Mouse (Mus musculus) thymus, postnatal 25 days (tissue): ENCODE data around the gene Hist2h2aa2.
"Not testable (repeated sequence)": the region's sequence is repeated elsewhere in the genome, so short reads cannot be mapped to it uniquely, and the experiment has no call there.

ENCODE experiments used
- DNase-seq: peaks from one replicate; pipeline ENCODE4 v3.0.0; 2022

Hist2h2aa2 gene

DNA sequence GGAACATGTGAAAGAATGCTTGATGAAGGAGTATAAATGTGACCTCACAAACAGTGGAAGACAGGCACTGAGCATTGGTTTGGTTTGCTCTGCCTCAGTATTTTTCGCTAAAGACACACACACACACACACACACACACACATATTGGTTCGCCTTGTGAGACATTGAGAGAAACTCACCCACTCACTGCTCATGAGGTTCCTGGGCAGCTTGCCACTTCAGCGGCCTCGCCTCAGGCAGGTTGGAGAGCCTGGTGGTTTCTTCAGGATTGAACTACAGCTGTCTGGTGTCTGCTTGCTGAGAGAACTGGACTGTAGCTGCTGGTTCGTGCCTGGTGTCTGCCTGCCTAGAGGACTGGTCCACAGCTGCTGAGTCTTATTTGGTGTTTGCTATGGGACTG lies 20.1 kb upstream of the Hist2h2aa2 start:
- no peak for DNase-seq

DNA sequence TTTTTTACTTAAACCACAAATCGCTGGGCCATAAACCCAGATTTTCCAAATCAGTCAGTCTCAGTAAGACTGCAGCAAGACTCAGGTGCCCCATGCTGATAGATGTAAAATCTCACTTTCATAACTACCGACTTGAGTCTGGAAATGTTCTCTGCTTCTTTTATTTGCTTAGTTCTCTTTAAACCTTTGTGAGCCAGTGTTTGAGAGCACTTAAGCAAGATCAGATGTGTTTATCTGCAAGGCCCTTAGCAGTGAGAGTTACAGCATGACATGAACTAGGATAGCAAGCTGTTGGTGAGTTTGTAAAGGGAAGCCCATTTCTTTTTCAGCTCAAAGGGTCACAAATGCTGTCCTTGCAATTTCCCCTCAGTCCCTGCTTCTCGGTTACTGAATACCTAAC lies 17.1 kb upstream of the Hist2h2aa2 start:
- no peak for DNase-seq

DNA sequence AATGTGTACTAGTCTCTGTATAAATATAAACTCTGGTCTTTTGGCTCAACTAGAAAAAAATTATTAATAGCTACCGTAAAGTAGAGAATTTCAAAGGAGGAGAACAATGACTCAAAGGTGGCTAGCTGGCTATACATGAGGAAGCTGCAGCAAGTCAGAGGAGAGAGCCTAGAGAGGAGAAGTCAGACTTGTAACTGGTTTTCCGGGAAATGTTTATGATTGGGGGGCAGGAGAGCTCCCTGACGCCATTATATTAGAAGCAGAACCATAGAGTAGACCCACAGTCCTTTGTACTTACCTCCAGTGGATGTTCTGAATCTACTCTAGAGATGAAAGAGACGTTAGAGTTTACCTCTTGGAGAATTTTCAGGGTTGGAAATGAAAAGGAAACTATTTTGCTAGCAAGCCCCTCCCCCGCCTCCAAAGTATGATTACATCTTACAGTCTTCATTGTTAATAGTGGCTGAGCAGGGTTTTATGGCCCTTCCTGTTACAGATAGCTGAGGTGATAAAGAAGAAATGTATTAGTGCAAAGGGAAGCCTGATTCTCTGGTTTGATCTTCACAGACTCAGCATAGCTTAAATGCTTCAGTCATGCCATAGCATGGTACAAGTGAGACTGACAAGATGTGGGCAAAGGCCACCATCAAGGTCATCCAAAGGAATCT lies 16.0 kb upstream of the Hist2h2aa2 start:
- DNase-seq: no peak

DNA sequence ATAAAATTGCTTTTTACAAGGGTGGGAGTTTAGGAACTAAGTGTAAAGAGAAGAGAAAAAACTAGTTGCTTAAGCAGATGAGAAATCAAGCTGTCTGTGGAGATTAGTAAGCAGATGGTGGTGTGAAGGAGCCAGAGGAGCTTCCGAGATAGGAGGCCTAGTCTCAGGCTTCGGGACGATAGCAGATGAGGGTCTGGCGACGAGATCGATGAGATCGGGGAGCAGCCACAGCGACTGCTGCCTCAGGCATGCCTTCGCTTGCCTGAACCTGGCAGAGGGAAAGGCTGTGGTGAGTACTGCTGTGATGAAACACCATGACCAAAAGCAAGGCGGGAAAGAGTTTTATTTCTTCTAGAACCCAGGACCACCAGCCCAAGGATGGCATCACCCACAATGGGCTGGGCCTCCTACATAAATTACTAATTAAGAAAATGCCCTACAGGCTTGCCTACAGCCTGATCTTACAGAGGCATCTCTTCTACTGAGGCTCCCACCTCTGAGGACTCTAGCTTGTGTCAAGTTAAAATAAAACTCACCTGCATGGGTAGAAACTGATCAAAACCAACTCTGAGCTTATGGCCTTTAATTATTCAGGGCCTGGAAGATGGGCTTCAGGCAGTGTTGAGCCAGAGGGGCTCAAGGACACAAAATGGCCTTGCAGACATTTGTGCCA lies 14.7 kb upstream of the Hist2h2aa2 start:
- no peak for DNase-seq

DNA sequence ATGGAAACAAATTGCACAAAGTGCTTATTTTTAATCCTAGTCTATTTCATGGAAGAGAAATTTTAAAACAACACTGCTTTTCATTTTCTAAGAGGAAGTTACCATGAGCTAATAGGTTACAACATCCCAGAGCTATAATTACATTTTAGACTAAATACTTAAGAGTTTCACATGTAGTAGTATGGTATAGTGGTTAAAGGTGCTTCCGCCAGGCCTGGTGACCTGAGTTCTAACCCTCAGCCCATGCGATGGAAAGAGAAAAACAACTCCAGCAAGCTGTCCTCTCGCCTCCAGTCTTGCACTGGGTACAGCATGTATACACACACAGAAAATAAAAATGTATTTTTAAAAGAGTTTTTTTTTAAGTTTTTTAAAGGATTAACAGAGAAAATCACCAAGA lies 11.7 kb upstream of the Hist2h2aa2 start:
- no peak for DNase-seq

DNA sequence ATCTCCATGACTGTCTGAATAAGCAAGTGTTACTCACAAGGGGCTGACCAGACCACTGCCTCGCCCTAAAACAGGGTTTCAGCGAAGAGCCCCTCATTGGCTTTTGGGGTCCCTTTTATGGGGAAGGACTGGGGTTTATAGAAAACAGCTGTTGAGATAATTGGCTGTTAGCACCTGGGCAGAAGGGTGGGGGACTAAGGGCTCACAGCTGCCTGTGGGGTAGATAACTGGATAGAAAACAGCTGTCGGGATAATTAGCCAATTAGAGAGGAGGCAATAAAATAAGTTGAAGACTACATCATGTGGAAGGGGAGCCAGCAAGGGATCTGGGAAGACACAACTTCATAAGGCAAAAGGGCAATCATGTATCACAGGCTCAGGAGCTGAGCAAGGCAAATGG lies 10.8 kb upstream of the Hist2h2aa2 start:
- DNase-seq: no peak

DNA sequence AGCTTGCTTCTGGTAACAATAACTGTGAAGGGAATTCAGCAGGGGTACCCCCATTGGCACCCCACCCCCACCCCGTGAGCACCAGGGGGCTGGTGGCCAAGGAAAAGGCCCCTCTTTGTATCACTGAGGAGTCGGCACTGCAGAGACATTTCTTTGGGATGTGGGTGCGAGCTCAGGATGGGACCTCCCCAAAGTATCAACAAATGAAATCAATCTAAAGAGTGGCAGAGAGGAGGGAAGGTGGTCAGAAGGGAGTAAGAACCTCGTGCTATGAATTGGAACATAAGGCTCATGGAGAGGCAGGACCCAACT lies 8.9 kb upstream of the Hist2h2aa2 start:
- DNase-seq: no peak

DNA sequence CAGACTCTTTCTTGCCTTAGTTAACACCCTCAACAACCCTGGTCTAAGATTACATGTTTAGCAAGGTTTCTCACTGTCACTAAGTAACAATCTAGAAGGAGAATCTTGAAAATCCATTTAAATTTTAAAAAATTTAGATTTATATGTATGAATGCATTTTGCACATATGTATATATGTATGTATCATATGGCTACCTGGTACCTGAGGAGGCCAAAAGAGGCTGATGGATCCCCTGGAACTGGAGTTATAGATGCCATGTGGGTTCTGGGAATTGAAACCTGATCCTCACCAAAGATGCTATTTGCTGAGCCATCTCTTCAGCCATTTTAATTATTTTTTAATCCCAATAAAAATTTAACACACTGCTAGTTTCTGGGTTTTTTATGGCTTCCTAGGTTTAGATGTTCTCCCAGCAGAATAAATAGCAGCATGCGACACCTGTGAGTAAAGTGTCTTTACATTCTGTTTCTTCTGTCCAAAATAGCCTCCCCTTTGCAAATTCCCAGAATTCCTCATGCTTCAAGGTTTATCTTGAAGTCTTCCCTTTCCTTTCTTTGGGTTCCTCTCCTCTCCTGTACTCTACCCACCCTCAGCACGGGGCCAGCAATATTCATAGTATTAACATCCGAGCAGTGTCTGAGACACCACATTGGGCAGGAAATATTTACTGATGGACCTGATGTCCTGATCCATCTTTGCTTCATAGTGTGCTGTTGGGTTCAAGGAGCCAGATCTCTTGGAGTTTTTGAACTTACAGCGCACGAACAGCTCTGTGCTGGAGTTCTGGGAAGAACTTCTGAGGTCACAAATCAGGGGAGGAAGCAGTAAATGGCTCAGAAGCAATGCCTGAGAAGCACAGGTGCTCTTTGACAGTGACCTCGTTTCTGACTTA lies 8.3 kb upstream of the Hist2h2aa2 start:
- DNase-seq: no peak

DNA sequence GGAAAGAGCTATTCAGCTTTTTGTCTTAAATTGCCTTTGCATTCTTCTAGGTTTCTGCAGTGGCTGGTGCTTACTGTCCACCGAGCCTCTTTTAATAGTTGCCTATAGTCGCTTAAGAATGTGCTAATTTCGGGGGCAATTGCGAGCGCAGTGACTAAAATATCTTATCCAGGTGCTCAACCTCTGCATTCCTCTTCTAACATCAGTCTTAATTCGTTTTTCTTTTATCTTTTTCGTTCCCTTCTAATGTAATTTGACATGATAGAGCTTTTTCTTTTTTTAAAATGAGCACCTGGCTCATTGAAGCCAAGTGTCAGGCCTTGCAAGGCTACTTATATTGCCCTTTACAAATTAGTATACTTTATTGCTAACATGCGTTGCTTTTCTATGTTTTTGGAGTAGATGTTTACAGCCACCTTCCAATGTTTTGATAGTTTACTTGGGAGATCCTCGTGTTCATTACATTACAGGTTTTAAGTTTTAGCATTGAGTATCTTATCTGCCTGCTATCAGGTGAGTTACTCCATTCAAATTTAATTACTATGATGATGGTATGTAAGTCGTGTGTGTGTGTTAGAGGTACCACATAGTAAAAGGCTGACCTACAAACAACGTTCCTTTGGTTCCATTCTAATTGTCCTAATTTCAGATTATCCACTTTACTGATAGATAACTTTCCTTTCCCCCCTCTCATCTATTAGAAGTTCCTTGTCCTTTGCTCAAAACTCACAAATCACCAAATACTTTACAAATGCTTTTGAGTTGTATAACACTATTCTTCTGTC lies 7.5 kb upstream of the Hist2h2aa2 start:
- DNase-seq: no peak

DNA sequence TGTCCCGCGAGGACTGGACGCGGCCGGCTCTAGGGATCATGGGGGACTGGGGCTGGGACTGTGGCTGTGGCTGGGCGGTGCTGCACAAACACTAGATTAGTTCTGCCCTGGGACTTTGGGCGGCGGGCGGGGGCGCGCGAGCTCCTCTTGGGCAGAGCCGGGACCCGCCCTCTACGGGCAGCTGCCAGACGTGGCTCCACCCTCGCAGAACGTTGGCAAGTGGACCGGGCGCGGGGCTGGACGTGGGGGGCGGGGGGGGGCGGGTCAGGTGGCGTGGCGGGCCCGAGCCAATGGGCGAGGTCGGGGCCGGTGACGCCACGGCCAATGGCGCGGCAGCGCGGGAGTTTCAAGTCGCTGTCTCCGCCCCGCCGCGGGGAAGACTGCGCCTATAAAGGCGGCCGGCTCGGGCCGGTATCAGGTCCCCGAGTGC lies 6.4 kb upstream of the Hist2h2aa2 start, which contains the start of gene Hist2h3c1:
Hist2h3c1 (plus strand) TSS at position 259 of the 430 bp plus-strand sequence.
- DNase-seq: not testable (repeated sequence)

DNA sequence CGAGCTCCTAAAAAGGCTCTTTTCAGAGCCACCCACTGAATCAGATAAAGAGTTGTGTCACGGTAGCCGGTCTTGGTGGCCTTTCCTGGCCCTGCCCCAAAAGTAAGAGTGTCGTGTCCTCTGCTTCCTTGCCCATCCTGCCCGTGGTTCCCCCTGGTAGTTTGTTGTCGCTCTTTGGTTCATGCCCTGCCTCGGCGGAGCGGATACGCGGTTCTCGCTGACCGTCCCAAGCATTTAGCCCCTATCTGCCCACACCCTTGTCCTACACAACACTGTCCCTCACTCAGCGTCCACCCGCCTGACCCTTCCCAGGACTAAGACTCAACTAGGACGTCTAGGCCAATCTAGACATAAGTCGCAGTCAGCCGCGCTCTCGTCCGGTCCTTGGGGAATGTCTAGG lies 5.9 kb upstream of the Hist2h2aa2 start:
- DNase-seq: not testable (repeated sequence)

DNA sequence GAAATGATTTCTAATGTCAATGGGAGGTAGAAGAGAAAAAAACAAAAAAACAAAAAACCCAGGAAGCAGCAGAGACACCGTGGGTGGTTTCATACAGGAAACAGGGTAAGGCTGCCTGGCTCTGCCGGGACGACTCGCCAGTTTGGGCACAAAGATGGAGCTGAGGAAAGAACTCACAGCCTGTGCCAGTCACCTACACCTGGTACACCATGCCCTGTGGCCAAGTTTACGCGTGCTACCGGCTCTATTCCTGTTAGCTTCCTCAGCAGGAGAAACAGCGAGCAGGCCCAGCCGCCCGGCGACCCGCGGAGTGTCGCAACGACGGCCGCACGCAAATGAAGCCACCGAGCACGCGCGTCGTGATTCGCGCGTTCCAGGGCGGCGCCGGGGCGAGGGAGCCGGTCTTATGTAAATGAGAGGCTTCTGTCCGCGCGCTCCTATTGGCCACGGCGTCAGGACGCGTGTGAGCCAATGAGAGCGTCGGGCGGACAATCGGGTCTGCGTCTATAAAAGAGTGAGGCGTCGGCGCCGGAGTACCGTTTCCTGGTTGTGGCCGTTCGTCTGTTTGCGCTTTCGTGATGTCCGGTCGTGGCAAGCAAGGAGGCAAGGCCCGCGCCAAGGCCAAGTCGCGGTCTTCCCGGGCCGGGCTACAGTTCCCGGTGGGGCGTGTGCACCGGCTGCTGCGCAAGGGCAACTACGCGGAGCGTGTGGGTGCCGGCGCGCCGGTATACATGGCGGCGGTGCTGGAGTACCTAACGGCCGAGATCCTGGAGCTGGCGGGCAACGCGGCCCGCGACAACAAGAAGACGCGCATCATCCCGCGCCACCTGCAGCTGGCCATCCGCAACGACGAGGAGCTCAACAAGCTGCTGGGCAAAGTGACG lies 5.2 kb upstream of the Hist2h2aa2 start, which contains the start of gene Hist2h2aa1:
Hist2h2aa1 (plus strand) TSS at position 495 of the 884 bp plus-strand sequence.
- DNase-seq: peak; percentile 90

DNA sequence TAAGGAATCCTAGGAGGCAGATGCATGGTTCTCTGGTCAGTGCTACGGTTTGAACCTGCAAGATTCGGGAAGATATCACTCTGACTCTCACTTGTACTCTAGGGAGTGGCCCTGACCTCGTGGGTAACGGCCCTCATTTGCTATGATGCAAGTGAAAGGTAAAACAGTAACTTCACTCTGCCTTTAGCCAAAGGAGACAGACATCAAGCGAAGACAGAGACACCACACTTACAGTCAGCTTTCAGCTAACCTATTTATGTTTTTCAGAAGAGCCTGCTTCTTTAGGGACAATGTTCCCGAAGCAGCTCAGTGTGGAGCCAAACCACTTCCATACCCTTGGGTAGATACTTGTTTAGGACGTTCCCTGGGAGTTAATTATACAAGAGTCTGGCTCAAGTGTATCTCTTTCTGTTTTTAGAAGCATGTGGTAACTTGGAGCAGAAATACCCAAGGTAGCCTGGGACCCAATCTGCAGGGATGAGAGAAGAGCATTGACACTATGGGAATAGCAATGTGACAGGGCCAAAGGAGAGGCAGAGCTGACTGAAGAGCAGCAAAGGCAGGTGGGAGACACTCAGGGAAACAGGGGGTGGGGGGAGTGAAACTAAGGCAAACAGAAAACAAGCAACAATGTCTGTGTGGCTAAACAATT lies 4.0 kb upstream of the Hist2h2aa2 start:
- peak; percentile 41 for DNase-seq

DNA sequence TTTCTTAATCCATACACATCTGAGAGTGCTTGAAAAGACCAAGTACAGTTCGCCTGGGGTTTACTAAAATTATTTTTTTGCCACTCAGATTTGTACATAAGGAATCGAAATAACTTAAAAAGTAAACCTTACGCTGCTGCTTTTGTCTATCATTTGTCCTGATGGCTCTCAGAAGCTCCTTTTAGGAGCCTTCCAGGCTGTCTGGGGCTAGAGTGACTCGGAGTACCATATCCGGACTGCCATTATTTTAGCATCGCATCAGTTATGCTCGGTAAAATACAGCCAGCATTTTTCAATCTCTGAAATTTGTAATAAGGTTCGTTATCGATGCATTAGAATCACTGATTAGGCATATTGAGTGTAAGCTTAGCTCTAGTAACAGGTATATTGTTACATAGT lies 722 bp upstream of the Hist2h2aa2 start:
- no peak for DNase-seq

DNA sequence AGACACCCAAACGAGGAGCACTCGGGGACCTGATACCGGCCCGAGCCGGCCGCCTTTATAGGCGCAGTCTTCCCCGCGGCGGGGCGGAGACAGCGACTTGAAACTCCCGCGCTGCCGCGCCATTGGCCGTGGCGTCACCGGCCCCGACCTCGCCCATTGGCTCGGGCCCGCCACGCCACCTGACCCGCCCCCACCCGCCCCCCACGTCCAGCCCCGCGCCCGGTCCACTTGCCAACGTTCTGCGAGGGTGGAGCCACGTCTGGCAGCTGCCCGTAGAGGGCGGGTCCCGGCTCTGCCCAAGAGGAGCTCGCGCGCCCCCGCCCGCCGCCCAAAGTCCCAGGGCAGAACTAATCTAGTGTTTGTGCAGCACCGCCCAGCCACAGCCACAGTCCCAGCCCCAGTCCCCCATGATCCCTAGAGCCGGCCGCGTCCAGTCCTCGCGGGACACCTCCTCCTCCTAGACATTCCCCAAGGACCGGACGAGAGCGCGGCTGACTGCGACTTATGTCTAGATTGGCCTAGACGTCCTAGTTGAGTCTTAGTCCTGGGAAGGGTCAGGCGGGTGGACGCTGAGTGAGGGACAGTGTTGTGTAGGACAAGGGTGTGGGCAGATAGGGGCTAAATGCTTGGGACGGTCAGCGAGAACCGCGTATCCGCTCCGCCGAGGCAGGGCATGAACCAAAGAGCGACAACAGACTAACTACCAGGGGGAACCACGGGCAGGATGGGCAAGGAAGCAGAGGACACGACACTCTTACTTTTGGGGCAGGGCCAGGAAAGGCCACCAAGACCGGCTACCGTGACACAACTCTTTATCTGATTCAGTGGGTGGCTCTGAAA lies 902 bp downstream of the Hist2h2aa2 start, which contains the start of gene Hist2h3c2:
Hist2h3c2 (minus strand) TSS at position 174 of the 840 bp plus-strand sequence.
- DNase-seq: peak; percentile 51

DNA sequence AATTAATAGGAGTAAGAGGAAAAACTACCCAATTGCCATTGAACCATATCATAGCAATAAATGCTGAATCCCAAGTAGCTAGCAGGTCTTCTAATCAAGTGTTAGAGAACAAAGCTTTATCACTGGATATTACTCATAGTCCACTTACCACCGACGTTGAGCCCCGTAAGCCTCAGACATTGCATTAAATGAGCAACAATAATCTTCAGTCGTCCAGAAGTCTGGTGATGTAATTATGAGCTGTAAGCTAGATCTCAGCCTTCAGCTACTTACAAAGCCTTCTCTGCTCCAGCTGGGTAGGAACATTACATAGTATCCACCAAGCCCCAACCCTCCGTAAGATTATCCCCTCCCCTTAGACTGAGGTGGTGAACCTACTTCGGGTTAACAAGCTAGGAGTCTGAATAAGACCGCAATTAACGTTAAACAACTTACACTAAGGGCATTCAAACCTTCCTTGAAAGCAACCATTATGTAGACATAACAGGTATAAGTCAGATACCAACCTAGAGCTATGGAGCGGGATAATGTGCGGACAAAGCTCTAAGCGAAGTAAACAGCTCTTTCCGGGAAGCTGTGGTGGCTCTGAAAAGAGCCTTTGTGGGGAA lies 2.1 kb downstream of the Hist2h2aa2 start:
- no peak for DNase-seq

DNA sequence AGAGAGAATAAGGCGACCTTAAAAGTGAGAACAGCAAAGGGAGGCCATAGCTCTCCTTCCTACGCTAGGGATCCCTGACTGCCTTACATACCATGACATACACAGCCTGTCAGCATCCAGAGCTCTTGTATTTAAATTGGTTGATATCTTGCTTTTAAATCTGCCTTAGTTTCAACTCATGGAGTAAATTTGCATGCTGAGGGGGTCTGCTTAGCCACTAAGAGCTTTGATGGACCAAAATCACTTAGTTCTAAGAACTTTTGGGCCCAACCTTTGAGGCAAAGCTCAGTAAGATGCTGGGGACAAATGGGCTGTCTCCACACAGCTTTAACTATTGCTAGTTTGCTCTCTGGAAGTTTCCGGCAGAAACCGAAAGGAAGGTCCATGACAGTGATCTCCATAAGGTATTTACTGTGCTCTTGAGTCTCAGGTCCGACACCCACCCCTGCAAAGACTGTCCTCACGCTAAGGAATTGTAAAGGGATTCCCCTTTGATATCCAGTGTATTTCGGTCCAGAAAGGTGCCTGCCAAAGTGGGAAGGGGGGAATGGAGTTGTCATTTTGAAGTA lies 2.7 kb downstream of the Hist2h2aa2 start:
- DNase-seq: no peak

DNA sequence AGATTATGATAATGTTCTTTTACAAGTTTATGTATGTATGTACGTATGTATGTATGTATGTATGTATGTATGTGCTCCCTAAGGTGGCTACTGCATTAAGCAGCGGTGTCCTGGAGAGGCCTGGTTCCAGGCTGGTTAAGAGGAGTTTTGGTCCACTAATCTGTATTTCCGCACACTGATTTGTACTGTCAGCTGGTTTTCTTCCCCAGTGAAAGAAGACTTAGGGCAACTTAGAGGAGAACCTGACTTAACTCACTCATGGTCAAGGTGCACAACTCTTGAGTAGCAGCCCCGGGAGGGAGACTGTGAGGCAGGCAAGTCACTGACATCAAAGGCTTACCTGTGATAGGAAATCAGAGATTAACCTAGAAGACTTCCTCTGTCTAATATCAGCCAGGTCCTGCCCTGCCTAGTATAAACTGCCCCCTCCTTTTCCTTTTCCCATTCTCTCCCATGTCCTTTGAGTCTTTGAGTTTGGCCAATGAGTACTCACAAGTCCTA lies 3.2 kb downstream of the Hist2h2aa2 start:
- no peak for DNase-seq

DNA sequence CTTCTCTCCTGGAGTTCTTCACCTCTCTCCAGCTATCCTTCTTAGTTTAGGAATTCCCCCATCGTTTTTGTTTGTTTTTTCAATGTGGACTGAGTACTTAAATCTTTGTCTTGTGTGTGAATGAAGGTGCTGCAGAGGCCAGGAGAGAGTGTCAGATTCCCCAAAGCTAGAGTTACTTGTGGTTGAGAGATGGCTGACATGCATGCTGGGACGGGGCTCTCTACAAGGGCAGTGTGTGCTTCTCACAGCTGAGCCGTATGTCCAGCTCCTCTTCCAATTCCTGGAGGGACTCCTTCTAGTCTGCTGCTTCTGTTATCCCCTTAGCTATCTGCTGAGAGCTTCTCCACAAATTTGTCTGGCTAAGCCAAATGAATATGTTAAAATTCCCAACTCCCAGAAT lies 4.2 kb downstream of the Hist2h2aa2 start:
- no peak for DNase-seq
